Mouse (Mus musculus) fat pad, adult 2 months (tissue): Measurements from ENCODE around the gene Clasp2.
"Not testable (repeated sequence)": the region's sequence is repeated elsewhere in the genome, so short reads cannot be mapped to it uniquely, and the experiment has no call there.

Experiments
- DNase-seq: peaks from one replicate; pipeline ENCODE4 v3.0.0-alpha.2; 2011; ENCODE audit warnings: low read depth, low spot score; ENCODE audit errors: extremely low read depth

The Clasp2 gene

GRCm38 (mm10) chr9:113813086-113813485 is 71.8 kb downstream of the Clasp2 start:
- DNase-seq = no peak

GRCm38 (mm10) chr9:113815836-113816235 is 74.6 kb downstream of the Clasp2 start:
- DNase-seq = no peak

DNA sequence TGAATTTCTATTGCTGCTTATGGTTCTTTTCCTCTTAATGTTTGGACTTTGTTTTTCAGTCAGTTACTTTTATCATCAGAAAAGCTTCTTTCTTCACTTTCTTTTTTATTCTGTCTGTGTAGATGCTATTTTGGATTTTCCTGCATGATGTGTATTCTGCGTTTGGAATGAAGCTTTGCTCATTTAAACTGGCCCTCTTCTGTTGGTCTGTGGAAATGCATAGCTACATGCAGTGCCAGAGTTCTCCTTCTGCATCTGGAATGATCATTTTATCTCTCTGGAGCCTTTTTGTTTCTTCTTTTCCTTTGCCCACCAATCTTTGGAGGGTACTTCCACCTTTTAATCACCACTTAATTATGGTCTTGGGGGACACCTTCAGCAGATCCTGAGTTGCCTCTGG is 80.9 kb downstream of the Clasp2 start:
- no peak for DNase-seq

DNA sequence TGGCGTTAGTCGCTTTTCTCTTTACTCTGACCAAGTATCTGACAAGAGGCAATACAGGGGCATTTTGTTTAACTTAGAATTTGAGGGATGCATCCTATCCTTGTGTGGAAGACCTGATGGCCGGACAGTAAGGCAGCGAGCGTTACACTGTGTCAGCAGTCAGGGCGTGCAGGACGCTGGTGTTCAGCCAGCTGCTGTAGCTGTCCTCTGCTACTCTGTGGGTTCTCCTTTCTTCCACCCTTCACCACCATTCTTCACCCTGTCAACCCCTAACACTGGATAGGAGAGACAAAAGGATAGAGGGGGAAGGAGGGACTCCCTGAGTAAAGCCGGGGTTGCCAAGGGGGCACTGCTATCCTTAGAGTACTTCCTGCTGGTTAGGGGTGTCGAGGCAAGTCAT is 87.4 kb downstream of the Clasp2 start:
- DNase-seq = no peak

DNA sequence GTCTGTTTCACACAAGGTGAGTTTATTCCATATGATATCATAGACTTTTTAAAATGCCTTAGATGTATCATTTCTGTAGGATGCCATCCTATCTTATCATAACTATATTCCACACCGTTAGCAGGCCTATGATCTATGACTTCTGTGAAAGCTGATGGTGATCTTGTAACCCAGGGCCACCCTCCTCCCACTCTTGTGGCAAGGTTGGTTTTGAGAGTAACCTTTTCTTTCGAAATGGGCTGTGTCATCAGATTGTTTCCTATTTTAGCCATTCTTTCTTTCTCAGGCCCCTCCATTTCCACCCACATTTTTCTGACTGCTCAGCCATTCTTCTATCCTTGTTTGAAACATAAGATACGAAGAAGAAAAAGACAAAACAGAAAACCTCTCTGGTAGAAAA is 88.9 kb downstream of the Clasp2 start:
- no peak for DNase-seq

DNA sequence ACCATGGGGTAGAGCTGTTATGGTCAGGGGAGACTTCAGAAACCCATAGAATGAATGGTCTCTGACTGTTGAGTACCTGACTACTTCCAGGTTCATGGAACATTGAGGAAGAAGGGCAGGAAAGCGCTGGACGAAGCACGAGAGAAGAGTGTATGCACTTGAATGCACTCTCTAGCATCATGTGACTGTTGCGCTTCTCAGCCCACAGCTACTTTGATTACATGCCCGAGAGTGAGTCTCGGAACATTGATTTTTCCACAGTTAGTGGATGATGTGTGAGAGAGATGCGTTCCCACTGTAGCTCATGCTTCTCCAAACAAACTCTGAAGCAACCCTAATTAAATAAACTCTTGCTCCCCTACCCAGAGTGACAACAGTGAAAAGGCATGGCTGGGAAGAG is 92.2 kb downstream of the Clasp2 start:
- no peak for DNase-seq

- DNase-seq = no peak
These were observed 95.7 kb downstream of the Clasp2 start for GRCm38 (mm10) chr9:113837001-113837400.

DNA sequence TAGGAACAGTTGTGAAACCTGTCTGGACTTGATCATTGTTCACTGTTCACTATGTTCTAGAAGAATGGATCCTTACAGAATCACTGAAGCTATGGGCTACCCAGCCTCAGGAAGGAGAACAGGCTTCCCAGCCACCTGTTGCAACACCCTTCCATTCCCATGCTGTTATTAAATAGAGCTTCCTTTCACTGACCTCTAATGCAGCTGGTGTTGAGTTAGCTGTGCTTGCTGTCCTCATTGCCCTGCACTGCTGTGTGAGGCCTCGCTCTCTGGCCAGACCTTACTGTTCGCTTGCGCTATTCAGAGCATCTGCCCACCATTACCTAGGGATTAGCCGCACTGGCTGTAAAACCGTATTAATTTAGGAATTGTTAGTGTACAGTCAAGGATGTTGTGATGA is 96.2 kb downstream of the Clasp2 start:
- peak; percentile 8 for DNase-seq

DNA sequence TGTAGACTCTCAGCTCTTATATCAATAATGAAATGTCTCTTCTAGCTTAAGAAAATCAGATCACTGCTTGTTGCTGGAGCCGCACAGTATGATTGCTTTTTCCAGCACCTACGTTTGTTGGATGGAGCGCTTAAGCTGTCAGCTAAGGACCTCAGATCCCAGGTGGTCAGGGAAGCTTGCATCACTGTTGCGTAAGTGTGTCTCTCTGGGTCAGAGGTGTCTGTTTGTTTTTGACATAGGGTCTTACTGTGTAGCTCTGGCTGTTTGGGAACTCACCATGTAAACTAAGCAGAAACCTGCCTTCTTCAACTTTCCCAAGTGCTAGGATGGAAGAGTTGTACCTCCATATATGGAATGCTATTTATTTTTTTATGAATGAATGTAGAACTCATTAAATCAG is 102.8 kb downstream of the Clasp2 start:
- DNase-seq = no peak

DNA sequence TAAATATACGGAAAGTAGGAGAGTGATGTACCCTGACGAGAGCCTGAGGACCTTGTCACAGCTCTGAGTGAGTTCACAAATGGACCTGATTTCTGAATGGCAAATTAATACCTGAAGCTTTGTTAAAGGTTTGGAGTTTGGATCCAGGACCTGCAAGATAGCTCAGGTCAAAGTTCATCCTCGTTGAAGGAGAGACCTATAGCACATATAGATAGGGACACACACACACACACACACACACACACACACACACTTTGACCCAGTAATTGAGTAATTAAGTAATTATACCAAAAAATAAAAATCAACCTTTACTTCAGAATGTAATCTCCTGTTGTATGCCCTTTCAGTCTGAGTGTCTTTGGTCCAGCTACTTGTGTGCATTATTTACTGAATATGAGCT is 114.2 kb downstream of the Clasp2 start:
- DNase-seq = no peak

- no peak for DNase-seq
These were observed 116.1 kb downstream of the Clasp2 start for GRCm38 (mm10) chr9:113857281-113857928.

- DNase-seq = no peak
These were observed 116.7 kb downstream of the Clasp2 start for GRCm38 (mm10) chr9:113857929-113858440.

DNA sequence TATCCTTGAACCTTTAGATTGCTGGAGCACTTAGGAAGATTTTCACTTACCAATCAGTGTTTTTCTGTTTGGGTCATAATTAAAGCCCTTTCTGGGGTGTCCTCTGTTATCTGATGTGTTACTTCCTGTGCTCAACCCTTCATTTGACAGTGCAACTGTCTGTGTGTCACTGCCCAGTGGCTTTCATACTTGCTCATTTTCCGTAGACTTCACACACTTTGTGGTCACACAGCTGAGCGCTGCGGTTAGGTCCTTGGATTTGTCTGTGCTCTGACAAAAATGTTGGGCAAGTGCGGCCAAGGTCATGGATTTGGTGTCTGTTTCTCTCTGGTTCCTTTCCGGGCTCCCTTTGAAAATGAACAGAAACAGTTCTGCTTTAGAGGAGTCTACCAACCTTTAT is 118.1 kb downstream of the Clasp2 start:
- DNase-seq = no peak

GRCm38 (mm10) chr9:113863370-113863999 is 122.2 kb downstream of the Clasp2 start:
- DNase-seq = no peak

DNA sequence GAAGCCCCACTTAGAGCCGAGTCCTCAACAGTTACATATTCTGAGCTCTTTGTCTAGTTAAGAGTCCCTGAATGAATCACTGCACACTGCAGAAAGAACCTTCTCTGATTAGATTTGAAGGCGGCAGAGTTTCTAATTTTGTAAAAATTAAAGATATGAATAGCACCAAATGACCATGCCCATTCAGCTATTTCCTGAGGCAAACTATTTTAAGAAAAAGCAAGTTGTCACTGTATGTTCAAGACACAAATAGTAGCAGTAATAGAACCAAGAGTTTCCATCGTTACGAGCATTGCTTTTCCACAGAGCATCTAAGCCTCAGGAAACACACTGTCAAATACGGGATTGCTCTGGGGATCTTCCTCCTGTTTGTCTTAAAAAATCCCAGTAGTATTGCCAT is 126.7 kb downstream of the Clasp2 start:
- no peak for DNase-seq

DNA sequence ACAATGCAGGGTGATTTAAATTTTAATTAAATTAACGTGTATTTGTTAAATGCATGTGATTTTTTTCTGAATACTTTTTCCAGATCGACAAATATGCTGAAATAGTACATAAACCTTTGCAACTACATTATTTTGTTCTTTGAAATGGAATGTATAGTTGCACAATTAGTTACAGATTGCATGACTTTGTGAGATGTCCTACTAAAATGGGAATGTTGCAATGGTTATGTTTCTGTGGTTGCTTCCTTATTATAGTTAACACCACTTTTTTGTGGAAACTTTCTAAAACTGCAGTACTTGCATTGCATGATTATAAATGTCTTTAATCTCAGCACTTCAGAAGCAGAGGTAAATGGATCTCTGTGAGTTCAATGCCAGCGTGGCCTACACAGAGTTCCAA is 153.6 kb downstream of the Clasp2 start:
- DNase-seq = no peak

DNA sequence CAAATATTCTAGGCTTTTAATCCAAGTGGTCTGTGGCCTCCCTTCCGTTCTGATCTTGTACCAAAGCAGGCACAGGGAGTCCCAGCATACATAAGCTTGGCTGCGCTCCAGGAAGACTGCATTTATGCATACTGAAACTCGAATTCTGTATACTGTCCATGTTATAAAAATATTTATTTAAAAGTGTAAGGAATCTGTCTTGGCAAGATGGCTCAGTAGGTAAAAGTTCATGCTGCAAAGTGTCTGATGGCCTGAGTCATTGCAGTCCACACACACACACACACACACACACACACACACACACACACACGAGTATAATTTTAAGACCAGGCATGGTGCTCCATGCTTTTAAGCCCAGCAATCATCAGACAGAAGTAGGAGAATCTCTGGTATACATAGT is 161.9 kb downstream of the Clasp2 start:
- no peak for DNase-seq

- not testable (repeated sequence) for DNase-seq
These were observed 163.0 kb downstream of the Clasp2 start for GRCm38 (mm10) chr9:113904315-113904714.

DNA sequence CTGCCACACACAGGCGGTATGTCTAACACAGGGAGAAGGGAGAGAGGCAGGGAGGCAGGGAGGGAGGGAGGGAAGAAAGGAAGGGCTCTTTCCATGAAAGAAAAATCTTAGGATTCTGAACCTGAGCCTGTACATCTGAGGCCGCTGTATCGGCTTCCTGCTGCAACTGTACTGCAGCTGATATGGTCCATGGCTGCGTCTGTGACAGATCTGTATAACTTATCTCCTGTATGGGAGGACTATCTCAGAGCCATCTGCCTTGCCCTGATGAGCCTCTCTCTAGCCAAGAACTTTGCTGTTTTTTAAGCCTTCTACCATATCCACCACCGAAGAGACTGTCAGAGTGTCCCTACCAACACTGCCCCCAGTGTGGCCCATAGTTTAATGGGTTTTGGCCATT is 174.5 kb downstream of the Clasp2 start:
- DNase-seq = no peak

DNA sequence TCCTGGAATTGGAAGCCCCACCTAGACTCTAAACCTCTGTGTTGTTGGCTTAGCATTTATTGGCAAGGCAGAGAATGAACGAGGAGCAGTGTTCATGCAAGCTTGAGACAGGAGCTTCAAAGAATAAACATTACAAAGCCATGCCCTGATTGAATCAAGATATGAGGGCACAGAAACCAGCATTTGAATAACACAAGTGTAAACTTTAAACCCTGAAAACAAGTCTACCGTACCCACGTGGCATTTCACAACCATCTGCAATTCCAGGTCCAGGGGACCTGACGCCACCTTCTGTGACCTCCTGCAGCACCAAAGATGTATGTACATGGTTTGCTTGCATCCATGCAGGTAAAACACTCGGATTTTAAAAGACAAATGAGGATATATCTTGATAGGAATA is 181.4 kb downstream of the Clasp2 start:
- DNase-seq = no peak

- peak; percentile 91 for DNase-seq
These were observed 183.6 kb downstream of the Clasp2 start for GRCm38 (mm10) chr9:113924883-113925282.

DNA sequence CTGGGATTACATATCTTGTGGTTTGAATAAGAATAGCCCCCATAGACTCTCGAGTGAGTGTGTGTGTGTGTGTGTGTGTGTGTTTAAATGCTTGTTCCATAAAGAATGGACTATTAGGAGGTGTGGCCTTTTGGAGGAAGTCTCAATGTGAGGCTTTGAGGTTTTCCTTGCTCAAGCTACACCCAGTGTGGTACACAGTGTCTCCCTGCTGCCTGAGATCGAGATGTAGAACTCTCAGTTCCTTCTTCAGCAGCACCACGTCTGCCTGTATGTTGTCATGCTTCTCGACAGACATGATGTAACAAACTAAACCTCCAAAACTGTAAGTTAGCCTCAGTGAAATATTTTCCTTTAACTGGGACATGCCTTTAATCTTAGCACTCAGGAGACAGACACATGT is 187.3 kb downstream of the Clasp2 start:
- DNase-seq = no peak

GRCm38 (mm10) chr9:113929676-113930075 is 188.4 kb downstream of the Clasp2 start:
- no peak for DNase-seq
